Mouse (Mus musculus): Measurements from ENCODE around the gene Fam217b. TPM values are rescaled to one million over a fixed set of nuclear protein-coding genes. Genes with fewer than 3 reads are reported as not detected.

The Fam217b gene
- polyA plus RNA-seq, 1 experiment = not detected

GRCm38 (mm10) chr2:178416427-178416826, 2.1 kb downstream of the Fam217b start:
- no peak overlapping the region for H3K27ac ChIP-seq (ENCODE audit: insufficient read depth, low read depth, low read length)
- H3K4me3 ChIP-seq (ENCODE audit: insufficient read depth, low read depth, low read length) = no peak overlapping the region
- TF ChIP-seq POLR2A (IDR thresholded peaks at IDR 0.05; ENCODE audit: insufficient read depth, low read depth, low read length) (no peak), CTCF (IDR thresholded peaks at IDR 0.05; ENCODE audit: insufficient read depth, low read depth, low read length) (no peak)
- WGBS = 53% methylated on average over 13 of the region's 13 CpGs
- peaks cover 21% of the 10 kb centered on the region for H3K4me1 ChIP-seq (ENCODE audit: control insufficient read depth, insufficient read depth, low read length)

- Histone ChIP-seq H3K4me1 (ENCODE audit: control insufficient read depth, insufficient read depth, low read length) (peaks cover 18% of the 10 kb centered on the region), H3K4me3 (ENCODE audit: insufficient read depth, low read depth, low read length) (no peak overlapping the region), H3K27ac (ENCODE audit: insufficient read depth, low read depth, low read length) (no peak overlapping the region)
- TF ChIP-seq POLR2A (IDR thresholded peaks at IDR 0.05; ENCODE audit: insufficient read depth, low read depth, low read length) (no peak), CTCF (IDR thresholded peaks at IDR 0.05; ENCODE audit: insufficient read depth, low read depth, low read length) (no peak)
- 85% methylated on average over 4 of the region's 4 CpGs for WGBS
Observed at GRCm38 (mm10) chr2:178416970-178417369, 2.6 kb downstream of the Fam217b start.

- no peak for TF ChIP-seq POLR2A (IDR thresholded peaks at IDR 0.05; ENCODE audit: insufficient read depth, low read depth, low read length)
- TF ChIP-seq CTCF (IDR thresholded peaks at IDR 0.05; ENCODE audit: insufficient read depth, low read depth, low read length) = no peak
- H3K4me3 ChIP-seq (ENCODE audit: insufficient read depth, low read depth, low read length) = no peak overlapping the region
- 89% methylated on average over 9 of the region's 9 CpGs for WGBS
Observed at GRCm38 (mm10) chr2:178420576-178420975, 6.3 kb downstream of the Fam217b start.

DNA sequence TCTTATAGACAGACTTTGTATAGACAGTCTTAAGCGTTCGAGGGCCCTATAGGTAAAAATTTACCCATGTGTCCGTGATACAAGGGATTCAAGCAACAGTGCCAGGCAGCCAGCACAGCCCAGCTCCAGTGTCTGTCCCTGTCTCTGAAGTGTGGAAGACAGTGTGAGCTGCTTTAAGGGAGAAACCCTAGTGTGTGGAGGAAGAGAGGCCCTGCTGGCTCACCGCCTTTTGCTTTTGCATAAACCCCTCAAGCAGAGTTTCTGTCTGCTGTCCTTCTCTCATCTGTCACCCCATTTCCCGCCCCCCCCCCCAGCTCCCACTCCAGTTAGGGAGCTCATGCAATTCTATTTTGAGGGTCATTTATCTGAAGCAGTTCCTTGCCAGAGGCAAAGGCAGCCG, 7.3 kb downstream of the Fam217b start:
- TF ChIP-seq POLR2A (IDR thresholded peaks at IDR 0.05; ENCODE audit: insufficient read depth, low read depth, low read length) (no peak), CTCF (IDR thresholded peaks at IDR 0.05; ENCODE audit: insufficient read depth, low read depth, low read length) (no peak)
- 71% methylated on average over 6 of the region's 6 CpGs for WGBS
- Histone ChIP-seq H3K4me1 (ENCODE audit: control insufficient read depth, insufficient read depth, low read length) (peaks cover 2% of the 10 kb centered on the region; the same call in 1 of the 2 replicates), H3K27ac (ENCODE audit: insufficient read depth, low read depth, low read length) (no peak overlapping the region), H3K4me3 (ENCODE audit: insufficient read depth, low read depth, low read length) (no peak overlapping the region)

More at GRCm38 (mm10) chr2:178420576-178420975, 6.3 kb downstream of the Fam217b start:
- Histone ChIP-seq H3K27ac (ENCODE audit: insufficient read depth, low read depth, low read length) (no peak overlapping the region), H3K4me1 (ENCODE audit: control insufficient read depth, insufficient read depth, low read length) (peaks cover 7% of the 10 kb centered on the region)

DNA sequence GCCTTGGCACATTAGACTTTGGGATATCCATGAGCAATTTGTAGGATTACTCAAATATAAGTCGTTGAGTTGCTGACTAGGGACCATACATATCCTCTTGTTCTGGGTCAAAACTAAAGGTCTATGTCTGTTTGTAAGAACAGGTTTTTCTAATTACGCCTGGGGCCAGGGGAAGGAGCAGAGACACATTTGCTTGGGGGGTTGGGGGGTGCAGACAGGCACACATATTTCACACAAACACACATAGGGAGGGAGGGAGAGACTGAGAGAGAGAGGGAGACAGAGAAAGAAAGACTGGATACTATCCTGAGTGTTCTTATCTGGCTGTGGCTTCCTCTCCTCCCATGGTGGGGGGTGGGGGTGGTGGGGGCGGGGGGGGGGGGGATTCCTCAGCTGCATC, 7.9 kb downstream of the Fam217b start:
- TF ChIP-seq POLR2A (IDR thresholded peaks at IDR 0.05; ENCODE audit: insufficient read depth, low read depth, low read length) (no peak), CTCF (IDR thresholded peaks at IDR 0.05; ENCODE audit: insufficient read depth, low read depth, low read length) (no peak)
- WGBS = 60% methylated on average over 3 of the region's 3 CpGs
- Histone ChIP-seq H3K4me3 (ENCODE audit: insufficient read depth, low read depth, low read length) (no peak overlapping the region), H3K27ac (ENCODE audit: insufficient read depth, low read depth, low read length) (no peak overlapping the region), H3K4me1 (ENCODE audit: control insufficient read depth, insufficient read depth, low read length) (no peaks in the 10 kb centered on the region)

GRCm38 (mm10) chr2:178423223-178423622, 8.9 kb downstream of the Fam217b start:
- no peak overlapping the region for H3K27ac ChIP-seq (ENCODE audit: insufficient read depth, low read depth, low read length)
- TF ChIP-seq POLR2A (IDR thresholded peaks at IDR 0.05; ENCODE audit: insufficient read depth, low read depth, low read length) (no peak), CTCF (IDR thresholded peaks at IDR 0.05; ENCODE audit: insufficient read depth, low read depth, low read length) (no peak)
- WGBS = 70% methylated on average over 5 of the region's 5 CpGs

DNA sequence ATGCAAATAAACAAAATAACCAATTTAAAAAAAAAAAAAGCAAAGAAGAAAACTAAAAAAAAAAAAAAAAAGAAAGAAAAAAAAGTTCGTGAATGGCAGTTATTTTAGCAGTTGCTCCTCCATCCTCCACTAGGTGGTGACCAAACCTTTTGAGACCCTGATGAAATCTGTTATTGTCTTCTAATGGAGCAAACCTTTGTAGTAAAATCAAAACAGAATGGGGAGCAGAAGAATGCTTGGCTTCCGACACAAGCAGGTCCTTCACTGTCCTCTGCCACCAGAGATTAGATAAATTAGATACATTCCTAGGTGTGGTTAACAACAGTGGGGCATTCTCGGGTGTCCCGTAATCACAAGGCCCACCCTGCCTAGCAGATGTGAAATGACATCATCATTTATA, 11.9 kb downstream of the Fam217b start:
- no peak for TF ChIP-seq POLR2A (IDR thresholded peaks at IDR 0.05; ENCODE audit: insufficient read depth, low read depth, low read length)
- no peak for TF ChIP-seq CTCF (IDR thresholded peaks at IDR 0.05; ENCODE audit: insufficient read depth, low read depth, low read length)
- Histone ChIP-seq H3K4me3 (ENCODE audit: insufficient read depth, low read depth, low read length) (no peak overlapping the region), H3K27ac (ENCODE audit: insufficient read depth, low read depth, low read length) (no peak overlapping the region), H3K4me1 (ENCODE audit: control insufficient read depth, insufficient read depth, low read length) (no peaks in the 10 kb centered on the region)
- WGBS = 45% methylated on average over 4 of the region's 4 CpGs

More at GRCm38 (mm10) chr2:178423223-178423622, 8.9 kb downstream of the Fam217b start:
- H3K4me3 ChIP-seq (ENCODE audit: insufficient read depth, low read depth, low read length) = no peak overlapping the region
- no peaks in the 10 kb centered on the region for H3K4me1 ChIP-seq (ENCODE audit: control insufficient read depth, insufficient read depth, low read length)

DNA sequence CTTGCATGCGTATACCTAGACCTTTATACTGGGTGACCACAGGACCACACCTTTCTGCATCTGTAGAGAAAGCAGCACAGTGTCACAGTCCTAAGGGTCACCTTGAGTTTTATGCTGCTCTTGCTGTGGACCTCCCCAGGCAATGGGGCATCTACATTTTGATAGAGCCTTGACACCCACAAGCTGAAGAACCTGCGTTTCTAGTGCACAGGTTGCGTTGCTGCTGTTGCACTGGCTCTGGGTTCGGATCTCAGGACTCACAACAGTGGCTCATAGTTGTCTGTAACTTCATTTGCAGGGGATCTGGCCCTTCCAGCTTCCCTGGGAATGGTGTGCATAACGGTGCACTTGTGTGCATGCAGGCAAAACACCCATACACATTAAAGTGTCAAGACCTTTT, 12.9 kb downstream of the Fam217b start:
- no peak overlapping the region for H3K4me3 ChIP-seq (ENCODE audit: insufficient read depth, low read depth, low read length)
- no peak overlapping the region for H3K27ac ChIP-seq (ENCODE audit: insufficient read depth, low read depth, low read length)
- WGBS = 94% methylated on average over 5 of the region's 5 CpGs
- no peaks in the 10 kb centered on the region for H3K4me1 ChIP-seq (ENCODE audit: control insufficient read depth, insufficient read depth, low read length)
- TF ChIP-seq POLR2A (IDR thresholded peaks at IDR 0.05; ENCODE audit: insufficient read depth, low read depth, low read length) (no peak), CTCF (IDR thresholded peaks at IDR 0.05; ENCODE audit: insufficient read depth, low read depth, low read length) (no peak)

DNA sequence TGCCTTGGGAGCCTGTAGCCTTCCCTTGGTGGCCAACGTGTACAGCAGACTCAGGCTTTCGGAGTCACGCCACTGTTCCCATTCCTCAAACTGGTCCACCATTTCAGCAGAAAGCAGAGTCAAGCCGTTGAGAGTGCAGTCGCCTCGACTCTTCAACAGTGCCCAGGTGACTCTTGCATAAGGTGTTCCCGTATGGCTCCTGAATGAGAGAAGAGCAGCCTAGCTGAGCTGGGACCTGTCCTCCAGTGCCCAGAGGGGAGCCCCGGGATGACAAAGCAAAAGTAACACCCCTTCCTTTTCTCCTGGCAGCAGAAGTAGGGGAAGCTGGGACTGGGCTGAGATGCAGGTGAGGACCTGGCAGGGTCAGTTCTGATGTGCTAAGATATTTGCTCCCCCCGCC, 13.9 kb downstream of the Fam217b start:
- 92% methylated on average over 9 of the region's 9 CpGs for WGBS
- no peak overlapping the region for H3K4me3 ChIP-seq (ENCODE audit: insufficient read depth, low read depth, low read length)
- TF ChIP-seq CTCF (IDR thresholded peaks at IDR 0.05; ENCODE audit: insufficient read depth, low read depth, low read length) (no peak), POLR2A (IDR thresholded peaks at IDR 0.05; ENCODE audit: insufficient read depth, low read depth, low read length) (no peak)
- H3K27ac ChIP-seq (ENCODE audit: insufficient read depth, low read depth, low read length) = no peak overlapping the region
- no peaks in the 10 kb centered on the region for H3K4me1 ChIP-seq (ENCODE audit: control insufficient read depth, insufficient read depth, low read length)

- H3K27ac ChIP-seq (ENCODE audit: insufficient read depth, low read depth, low read length) = no peak overlapping the region
- H3K4me3 ChIP-seq (ENCODE audit: insufficient read depth, low read depth, low read length) = no peak overlapping the region
- 88% methylated on average over 4 of the region's 4 CpGs for WGBS
- no peaks in the 10 kb centered on the region for H3K4me1 ChIP-seq (ENCODE audit: control insufficient read depth, insufficient read depth, low read length)
- TF ChIP-seq POLR2A (IDR thresholded peaks at IDR 0.05; ENCODE audit: insufficient read depth, low read depth, low read length) = no peak
- no peak for TF ChIP-seq CTCF (IDR thresholded peaks at IDR 0.05; ENCODE audit: insufficient read depth, low read depth, low read length)
Observed at GRCm38 (mm10) chr2:178428676-178429075, 14.4 kb downstream of the Fam217b start.

All from olfactory bulb, adult 2 months (tissue).